Mouse (Mus musculus) kidney, postnatal 0 days (tissue): ENCODE measurements around the gene Tbc1d19. TPM values are rescaled to one million over a fixed set of nuclear protein-coding genes. Genes with fewer than 3 reads are reported as not detected.
A peak's percentile ranks its signal among the peaks of the same experiment; 100 is the strongest.

ENCODE experiments used
- ATAC-seq: fragments of 200-750 bp; cut with Nextera tagmentation; replicated peaks from 2 replicates; pipeline ENCODE4 v1.8.0; 2017; ENCODE audit warnings: low read depth, moderate number of reproducible peaks, moderate TSS enrichment, moderate library complexity; ENCODE audit not compliant: low FRiP score
- DNase-seq: peaks from one replicate; pipeline ENCODE4 v3.0.0-alpha.2; 2016; ENCODE audit warnings: low spot score
- H3K27ac ChIP-seq: fragments of 300-500 bp; sonication (generic); 2 replicates; pipeline ENCODE4 v1.5.1; 2014; ENCODE audit warnings: mild to moderate bottlenecking
- H3K27me3 ChIP-seq: fragments of 300-500 bp; sonication (generic); 2 replicates; pipeline ENCODE4 v1.6.1; 2014; ENCODE audit warnings: low read length, mixed read lengths; ENCODE audit not compliant: insufficient read depth
- H3K36me3 ChIP-seq: fragments of 300-500 bp; sonication (generic); 2 replicates; pipeline ENCODE4 v1.6.1; 2014; ENCODE audit warnings: low read length, mixed read lengths; ENCODE audit not compliant: insufficient read depth
- H3K4me1 ChIP-seq: fragments of 300-500 bp; sonication (generic); replicated peaks from 2 replicates; pipeline ENCODE4 v1.6.1; 2014; ENCODE audit warnings: antibody characterized with exemption, low read length, mixed read lengths; ENCODE audit not compliant: insufficient read depth
- H3K4me2 ChIP-seq: fragments of 300-500 bp; sonication (generic); 2 replicates; pipeline ENCODE4 v1.6.1; 2014; ENCODE audit warnings: mild to moderate bottlenecking, low read length, moderate library complexity, mixed read lengths
- H3K4me3 ChIP-seq: fragments of 300-500 bp; sonication (generic); replicated peaks from 2 replicates; pipeline ENCODE4 v1.5.1; 2014; ENCODE audit warnings: low read depth, low read length
- H3K9ac ChIP-seq: fragments of 300-500 bp; sonication (generic); 2 replicates; pipeline ENCODE4 v1.6.1; 2014; ENCODE audit warnings: low read depth, low read length
- H3K9me3 ChIP-seq: fragments of 300-500 bp; sonication (generic); replicated peaks from 2 replicates; pipeline ENCODE4 v1.6.1; 2016; ENCODE audit warnings: low read length, inconsistent platforms, mixed read lengths
- CTCF ChIP-seq: IDR thresholded peaks from 2 replicates; pipeline ENCODE4 v1.5.1; 2016; ENCODE audit warnings: antibody characterized with exemption, low read depth, mild to moderate bottlenecking, moderate library complexity
- WGBS: fragments of 180-500 bp; shearing (Covaris S2); extraction: QIAGEN DNeasy Blood & Tissue Kit; methylation state at CpG from one replicate; pipeline ENCODE4 v1.1.7; 2014; 5-methylcytosine and 5-hydroxymethylcytosine counted together
- polyA plus RNA-seq: library from polyadenylated mRNA; unstranded; fragments of >200 nt; fragmentation: Nextera tagmentation; extraction: Ambion mirVana; gene quantifications from 2 replicates; pipeline ENCODE4 v1.2.1, GENCODE M21; 2015

The Tbc1d19 gene
- polyA plus RNA-seq, 1 experiment from 2014 or later: 35.4 TPM

- TF ChIP-seq CTCF: peak; percentile 53
- H3K27me3 ChIP-seq: no peaks in the 10 kb centered on the region
- ATAC-seq (0 out of 2 replicates have a peak, but pooled peaks have one; percentile 30), DNase-seq (peak; percentile 49)
- H3K9ac ChIP-seq: no peak overlapping the region
- H3K36me3 ChIP-seq: no peaks in the 10 kb centered on the region
- H3K9me3 ChIP-seq: no peaks in the 10 kb centered on the region; the same call in 1 of the 2 replicates
- no peak overlapping the region for H3K4me3 ChIP-seq
- no peak overlapping the region for H3K27ac ChIP-seq
- 56% methylated on average over 4 of the region's 4 CpGs for WGBS
- H3K4me1 ChIP-seq: 0 out of 2 replicates have a peak, but pooled peaks cover 6% of the 10 kb centered on the region
- H3K4me2 ChIP-seq: no peak overlapping the region
Observed at GRCm38 (mm10) chr5:53924005-53924404, 114.6 kb downstream of the Tbc1d19 start.

DNA sequence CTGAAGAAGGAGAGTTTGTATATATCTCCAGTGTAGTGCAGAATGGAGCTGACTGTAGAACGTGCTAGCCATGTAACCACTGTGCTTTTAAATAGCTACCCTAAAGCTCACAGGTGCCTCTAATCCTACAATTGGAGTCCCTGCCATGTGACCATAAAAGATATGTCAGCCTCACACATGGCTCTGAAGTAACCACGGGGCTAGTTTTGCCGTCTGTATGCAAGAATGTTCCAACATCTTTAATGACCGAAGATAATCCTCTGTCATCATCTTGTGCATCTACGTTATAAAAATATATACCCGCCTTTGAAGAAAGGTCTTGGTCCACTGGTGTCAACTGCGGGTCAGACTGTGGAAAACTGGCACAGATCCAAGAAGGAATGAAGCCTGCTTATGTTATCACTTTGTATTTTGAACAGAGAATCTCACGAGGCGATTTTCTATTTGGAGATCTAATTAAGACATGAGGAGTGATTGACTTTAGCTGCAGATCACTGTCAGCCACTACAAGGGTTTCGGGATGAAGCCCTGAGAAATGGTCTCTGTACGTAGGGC is 117.0 kb downstream of the Tbc1d19 start:
- Histone ChIP-seq H3K4me3 (no peak overlapping the region), H3K9me3 (no peaks in the 10 kb centered on the region), H3K4me1 (0 out of 2 replicates have a peak, but pooled peaks cover 9% of the 10 kb centered on the region), H3K27me3 (no peaks in the 10 kb centered on the region), H3K27ac (no peak overlapping the region), H3K4me2 (no peak overlapping the region), H3K36me3 (no peaks in the 10 kb centered on the region), H3K9ac (no peak overlapping the region)
- WGBS: 58% methylated on average over 11 of the region's 11 CpGs
- DNase-seq (no peak), ATAC-seq (no peak)
- TF ChIP-seq CTCF: no peak

DNA sequence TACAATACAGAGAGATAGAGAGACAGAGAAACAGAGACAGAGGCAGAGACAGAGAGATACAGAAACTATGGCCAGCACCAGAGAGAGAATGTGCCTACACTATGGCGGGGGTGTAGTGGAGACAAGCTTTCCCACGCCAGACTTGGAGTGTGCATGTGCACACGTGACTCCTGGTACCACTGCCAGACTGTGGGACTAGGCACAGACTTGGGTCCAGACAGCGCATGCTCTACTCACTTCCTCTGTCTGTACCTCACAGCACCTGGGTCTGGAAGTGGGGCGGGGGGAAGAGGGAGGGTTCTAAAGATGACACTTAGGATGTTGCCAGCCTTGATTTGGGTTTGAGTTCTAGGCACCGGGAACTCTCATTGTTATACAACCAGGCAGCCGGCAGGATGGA is 118.5 kb downstream of the Tbc1d19 start:
- Histone ChIP-seq H3K27ac (no peak overlapping the region), H3K27me3 (no peaks in the 10 kb centered on the region), H3K9ac (no peak overlapping the region), H3K4me3 (no peak overlapping the region), H3K36me3 (no peaks in the 10 kb centered on the region), H3K9me3 (no peaks in the 10 kb centered on the region), H3K4me2 (no peak overlapping the region), H3K4me1 (0 out of 2 replicates have a peak, but pooled peaks cover 9% of the 10 kb centered on the region)
- WGBS: 71% methylated on average over 7 of the region's 7 CpGs
- no peak for TF ChIP-seq CTCF
- ATAC-seq (peak; percentile 29; the same call in 1 of the 2 replicates), DNase-seq (no peak)

- H3K9ac ChIP-seq: no peak overlapping the region
- no peak overlapping the region for H3K4me2 ChIP-seq
- no peaks in the 10 kb centered on the region for H3K27me3 ChIP-seq
- TF ChIP-seq CTCF: no peak
- DNase-seq (no peak), ATAC-seq (no peak)
- H3K9me3 ChIP-seq: no peaks in the 10 kb centered on the region
- 86% methylated on average over 4 of the region's 4 CpGs for WGBS
- 0 out of 2 replicates have a peak, but pooled peaks cover 9% of the 10 kb centered on the region for H3K4me1 ChIP-seq
- no peaks in the 10 kb centered on the region for H3K36me3 ChIP-seq
- no peak overlapping the region for H3K4me3 ChIP-seq
- peak overlapping the region; percentile 47; the same call in 1 of the 2 replicates for H3K27ac ChIP-seq
Observed at GRCm38 (mm10) chr5:53928537-53928936, 119.1 kb downstream of the Tbc1d19 start.

- H3K4me2 ChIP-seq: no peak overlapping the region
- ATAC-seq (no peak; the same call in 1 of the 2 replicates), DNase-seq (peak; percentile 76)
- no peaks in the 10 kb centered on the region for H3K27me3 ChIP-seq
- peak overlapping the region; percentile 47; the same call in 1 of the 2 replicates for H3K27ac ChIP-seq
- no peak overlapping the region for H3K4me3 ChIP-seq
- no peaks in the 10 kb centered on the region for H3K36me3 ChIP-seq
- TF ChIP-seq CTCF: no peak
- no peak overlapping the region for H3K9ac ChIP-seq
- no peaks in the 10 kb centered on the region for H3K9me3 ChIP-seq
- 0 out of 2 replicates have a peak, but pooled peaks cover 9% of the 10 kb centered on the region for H3K4me1 ChIP-seq
- WGBS: 50% methylated on average over 10 of the region's 10 CpGs
Observed at GRCm38 (mm10) chr5:53929205-53929614, 119.8 kb downstream of the Tbc1d19 start.

DNA sequence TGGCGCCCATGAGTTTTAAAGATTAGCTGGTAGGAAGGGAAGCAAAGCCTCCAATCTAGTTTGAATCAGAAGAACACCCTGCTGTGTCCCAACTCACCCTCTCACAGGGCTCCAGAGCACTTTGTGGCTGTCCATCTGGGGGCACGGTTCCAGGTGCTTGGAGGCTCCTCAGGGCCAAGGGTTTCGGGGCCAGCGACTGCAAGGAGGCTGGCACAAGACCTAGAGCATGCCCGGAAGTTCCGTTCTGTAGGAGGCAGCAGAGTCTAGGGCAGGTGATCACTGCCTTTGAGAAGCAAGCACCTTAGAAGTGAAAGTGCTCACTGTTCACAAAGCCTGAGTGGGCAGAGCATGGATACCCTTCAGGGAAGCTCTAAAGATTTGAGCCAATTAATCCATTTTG is 120.4 kb downstream of the Tbc1d19 start:
- no peak for ATAC-seq
- H3K4me1 ChIP-seq: 0 out of 2 replicates have a peak, but pooled peaks cover 9% of the 10 kb centered on the region
- H3K4me2 ChIP-seq: no peak overlapping the region
- H3K9ac ChIP-seq: no peak overlapping the region
- H3K9me3 ChIP-seq: no peaks in the 10 kb centered on the region
- H3K27me3 ChIP-seq: no peaks in the 10 kb centered on the region
- no peak overlapping the region for H3K4me3 ChIP-seq
- 0 out of 2 replicates have a peak, but pooled peaks have one; percentile 8 for TF ChIP-seq CTCF
- DNase-seq: no peak
- no peaks in the 10 kb centered on the region for H3K36me3 ChIP-seq
- WGBS: 82% methylated on average over 6 of the region's 6 CpGs
- peak overlapping the region; percentile 44 for H3K27ac ChIP-seq
